Mouse (Mus musculus) hindbrain, embryonic 16.5 days (tissue): Measurements from ENCODE around the gene 9230104L09Rik. TPM values are rescaled to one million over a fixed set of nuclear protein-coding genes. Genes with fewer than 3 reads are reported as not detected.

Experiments used
- ATAC-seq: fragments of 200-750 bp; cut with Nextera tagmentation; 2 replicates; pipeline ENCODE4 v1.8.0; 2017; ENCODE audit warnings: moderate TSS enrichment, moderate library complexity
- H3K27ac ChIP-seq: fragments of 300-500 bp; sonication (generic); 2 replicates; pipeline ENCODE4 v1.5.1; 2014; ENCODE audit warnings: low read depth, mild to moderate bottlenecking, control low read depth, low read length, moderate library complexity
- H3K27me3 ChIP-seq: fragments of 300-500 bp; sonication (generic); replicated peaks from 2 replicates; pipeline ENCODE4 v1.6.1; 2014; ENCODE audit warnings: low read length; ENCODE audit not compliant: control insufficient read depth, insufficient read depth
- H3K36me3 ChIP-seq: fragments of 300-500 bp; sonication (generic); 2 replicates; pipeline ENCODE4 v1.6.1; 2014; ENCODE audit warnings: mild to moderate bottlenecking, low read length, moderate library complexity, mixed read lengths; ENCODE audit not compliant: control insufficient read depth, insufficient read depth
- H3K4me1 ChIP-seq: fragments of 300-500 bp; sonication (generic); 2 replicates; pipeline ENCODE4 v1.6.1; 2014; ENCODE audit warnings: low read depth, low read length; ENCODE audit not compliant: control insufficient read depth, insufficient read depth
- H3K4me2 ChIP-seq: fragments of 300-500 bp; sonication (generic); 2 replicates; pipeline ENCODE4 v1.6.1; 2014; ENCODE audit warnings: mild to moderate bottlenecking, low read length, control low read depth, moderate library complexity
- H3K4me3 ChIP-seq: fragments of 300-500 bp; sonication (generic); 2 replicates; pipeline ENCODE4 v1.5.1; 2014; ENCODE audit warnings: mild to moderate bottlenecking, low read length, control low read depth, moderate library complexity
- H3K9ac ChIP-seq: fragments of 300-500 bp; sonication (generic); 2 replicates; pipeline ENCODE4 v1.6.1; 2014; ENCODE audit warnings: low read depth, mild to moderate bottlenecking, control low read depth, low read length, moderate library complexity
- H3K9me3 ChIP-seq: fragments of 300-500 bp; sonication (generic); 2 replicates; pipeline ENCODE4 v1.6.1; 2014; ENCODE audit warnings: mild to moderate bottlenecking, low read length, moderate library complexity; ENCODE audit not compliant: control insufficient read depth
- WGBS: fragments of 180-500 bp; shearing (Covaris S2); extraction: QIAGEN DNeasy Blood & Tissue Kit; methylation state at CpG from one replicate; pipeline ENCODE4 v1.1.7; 2014; 5-methylcytosine and 5-hydroxymethylcytosine counted together
- polyA plus RNA-seq: library from polyadenylated mRNA; unstranded; fragments of >200 nt; fragmentation: Nextera tagmentation; extraction: Ambion mirVana; gene quantifications from 2 replicates; pipeline ENCODE4 v1.2.1, GENCODE M21; 2015

The 9230104L09Rik gene
- polyA plus RNA-seq, 1 experiment from 2014 or later = not detected

GRCm38 (mm10) chr2:148861693-148862092 is 3.1 kb downstream of the 9230104L09Rik start:
- no peak overlapping the region for H3K9ac ChIP-seq
- ATAC-seq = no peak
- H3K4me1 ChIP-seq = no peaks in the 10 kb centered on the region
- H3K36me3 ChIP-seq = no peaks in the 10 kb centered on the region
- H3K4me2 ChIP-seq = no peak overlapping the region
- H3K27me3 ChIP-seq = no peaks in the 10 kb centered on the region
- H3K27ac ChIP-seq = no peak overlapping the region
- no peak overlapping the region for H3K4me3 ChIP-seq
- H3K9me3 ChIP-seq = no peaks in the 10 kb centered on the region

DNA sequence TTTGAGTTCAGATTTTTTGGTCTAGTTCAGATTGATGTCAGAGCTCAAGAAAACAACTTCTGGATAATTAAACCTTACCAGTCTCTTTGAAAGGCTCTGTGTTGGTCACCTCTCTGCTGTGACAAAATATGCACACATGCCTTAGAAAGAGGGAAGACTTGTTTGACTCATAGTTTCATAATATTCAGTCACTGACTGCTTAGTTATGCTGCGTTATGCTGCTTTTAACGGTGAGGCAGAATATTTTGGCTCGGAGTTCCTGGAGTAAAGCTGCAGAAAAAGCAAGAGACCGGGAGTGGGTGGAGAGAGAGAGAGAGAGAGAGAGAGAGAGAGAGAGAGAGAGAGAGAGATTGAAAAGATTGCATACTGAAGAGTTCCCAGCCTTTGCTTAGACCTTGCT is 3.8 kb downstream of the 9230104L09Rik start:
- H3K27ac ChIP-seq = no peak overlapping the region
- no peaks in the 10 kb centered on the region for H3K9me3 ChIP-seq
- H3K36me3 ChIP-seq = no peaks in the 10 kb centered on the region
- no peak overlapping the region for H3K4me3 ChIP-seq
- no peak for ATAC-seq
- no peak overlapping the region for H3K4me2 ChIP-seq
- WGBS = 85% methylated on average over 4 of the region's 4 CpGs
- H3K9ac ChIP-seq = no peak overlapping the region
- no peaks in the 10 kb centered on the region for H3K27me3 ChIP-seq
- H3K4me1 ChIP-seq = no peaks in the 10 kb centered on the region

DNA sequence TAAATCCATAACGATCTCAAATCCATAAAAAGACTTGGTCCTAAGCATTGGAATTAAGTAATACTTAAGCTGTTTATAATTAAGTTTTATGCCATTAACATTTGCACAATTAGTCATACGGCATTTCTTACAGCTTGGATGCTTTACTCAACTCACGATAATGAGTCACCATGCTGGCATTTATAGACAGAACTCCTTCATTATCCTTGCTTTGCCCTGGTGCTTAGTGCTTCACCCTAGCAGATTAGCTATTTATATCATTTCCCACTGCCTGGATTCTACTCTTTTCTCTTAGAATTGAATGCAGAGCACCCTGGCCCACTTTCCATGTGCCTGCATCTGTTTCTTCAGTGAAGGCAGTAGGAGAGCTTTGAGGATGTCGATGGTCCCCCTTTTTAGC is 7.3 kb downstream of the 9230104L09Rik start:
- Histone ChIP-seq H3K4me3 (no peak overlapping the region), H3K4me1 (no peaks in the 10 kb centered on the region), H3K27ac (no peak overlapping the region), H3K9me3 (no peaks in the 10 kb centered on the region), H3K36me3 (no peaks in the 10 kb centered on the region), H3K4me2 (no peak overlapping the region), H3K27me3 (no peaks in the 10 kb centered on the region), H3K9ac (no peak overlapping the region)
- ATAC-seq = no peak
- WGBS = 77% methylated on average over 4 of the region's 4 CpGs

GRCm38 (mm10) chr2:148856630-148857400 is 8.0 kb downstream of the 9230104L09Rik start:
- H3K4me2 ChIP-seq = no peak overlapping the region
- H3K27ac ChIP-seq = no peak overlapping the region
- WGBS = 78% methylated on average over 8 of the region's 8 CpGs
- no peaks in the 10 kb centered on the region for H3K9me3 ChIP-seq
- no peak overlapping the region for H3K9ac ChIP-seq
- ATAC-seq = no peak
- H3K36me3 ChIP-seq = no peaks in the 10 kb centered on the region
- no peaks in the 10 kb centered on the region for H3K4me1 ChIP-seq
- H3K27me3 ChIP-seq = no peaks in the 10 kb centered on the region
- H3K4me3 ChIP-seq = no peak overlapping the region

DNA sequence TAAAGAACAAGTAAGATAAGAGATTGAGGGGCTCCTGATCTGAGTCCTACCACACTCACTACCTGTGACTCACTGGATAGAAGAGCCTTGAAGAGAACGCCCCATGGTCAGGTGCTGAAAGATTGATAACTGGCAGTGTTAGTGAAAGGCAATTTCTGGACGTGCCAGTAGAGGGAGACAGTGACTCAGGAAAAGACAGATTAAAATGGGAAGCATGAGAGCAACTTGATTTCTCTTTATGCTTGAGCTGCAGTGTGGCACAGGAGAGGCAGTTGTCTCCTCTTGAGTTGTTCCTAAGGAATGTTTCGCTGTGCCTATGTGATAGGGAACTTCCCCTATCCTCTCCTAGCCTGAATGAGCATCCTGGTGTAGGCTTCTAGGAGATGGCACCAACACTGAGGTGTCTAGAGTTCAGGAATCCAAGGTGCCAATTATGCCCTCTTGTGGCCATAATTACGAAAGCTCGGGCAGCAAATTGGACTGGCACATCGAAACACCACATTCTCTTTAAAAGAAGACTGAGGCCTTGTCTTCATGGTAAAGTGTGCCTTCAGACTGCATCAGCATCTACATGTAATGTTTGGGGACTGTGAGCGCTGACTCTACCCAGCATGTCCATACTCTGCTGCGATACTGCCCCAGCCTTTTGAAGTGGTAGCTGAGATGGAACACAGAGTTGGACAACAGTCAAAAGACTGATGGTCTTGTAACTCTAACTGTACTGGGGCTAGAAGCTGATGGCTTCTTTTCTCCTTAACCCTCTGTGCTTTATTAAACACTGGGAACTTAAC is 13.5 kb downstream of the 9230104L09Rik start:
- no peak overlapping the region for H3K27ac ChIP-seq
- no peaks in the 10 kb centered on the region for H3K27me3 ChIP-seq
- H3K4me2 ChIP-seq = no peak overlapping the region; the same call in 1 of the 2 replicates
- no peaks in the 10 kb centered on the region for H3K36me3 ChIP-seq
- WGBS = 48% methylated on average over 8 of the region's 8 CpGs
- peak; percentile 85 for ATAC-seq
- no peak overlapping the region for H3K4me3 ChIP-seq
- H3K9me3 ChIP-seq = no peaks in the 10 kb centered on the region
- H3K9ac ChIP-seq = no peak overlapping the region
- no peaks in the 10 kb centered on the region for H3K4me1 ChIP-seq

DNA sequence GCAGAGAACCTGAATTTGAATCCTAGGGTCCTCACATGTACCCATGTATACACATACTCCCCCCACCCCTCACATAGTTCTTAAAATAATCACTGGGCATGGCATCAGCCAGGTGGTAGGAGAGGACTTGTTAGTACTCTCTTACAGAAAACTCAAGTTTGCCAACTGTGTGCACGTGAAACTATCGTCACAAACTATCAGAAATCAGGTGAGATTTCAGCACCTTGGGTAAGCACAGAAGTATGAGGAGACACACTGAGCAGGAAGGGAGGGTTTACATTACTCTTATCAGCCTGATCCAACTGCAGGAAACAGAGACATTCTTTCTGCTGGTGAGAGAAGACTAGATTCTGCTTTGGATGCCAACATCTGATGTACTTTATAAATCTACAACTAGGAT is 25.6 kb downstream of the 9230104L09Rik start:
- Histone ChIP-seq H3K27ac (no peak overlapping the region), H3K4me2 (no peak overlapping the region), H3K9me3 (no peaks in the 10 kb centered on the region), H3K27me3 (no peaks in the 10 kb centered on the region), H3K36me3 (no peaks in the 10 kb centered on the region), H3K9ac (no peak overlapping the region), H3K4me3 (no peak overlapping the region), H3K4me1 (no peaks in the 10 kb centered on the region)
- no peak for ATAC-seq
- 91% methylated on average over 2 of the region's 2 CpGs for WGBS

- no peaks in the 10 kb centered on the region for H3K36me3 ChIP-seq
- no peak overlapping the region for H3K27ac ChIP-seq
- H3K4me1 ChIP-seq = no peaks in the 10 kb centered on the region
- H3K4me2 ChIP-seq = no peak overlapping the region
- H3K9ac ChIP-seq = no peak overlapping the region
- 88% methylated on average over 5 of the region's 5 CpGs for WGBS
- H3K27me3 ChIP-seq = no peaks in the 10 kb centered on the region
- H3K9me3 ChIP-seq = no peaks in the 10 kb centered on the region
- H3K4me3 ChIP-seq = no peak overlapping the region
- ATAC-seq = no peak
These were observed 26.6 kb downstream of the 9230104L09Rik start for GRCm38 (mm10) chr2:148838075-148838777.

DNA sequence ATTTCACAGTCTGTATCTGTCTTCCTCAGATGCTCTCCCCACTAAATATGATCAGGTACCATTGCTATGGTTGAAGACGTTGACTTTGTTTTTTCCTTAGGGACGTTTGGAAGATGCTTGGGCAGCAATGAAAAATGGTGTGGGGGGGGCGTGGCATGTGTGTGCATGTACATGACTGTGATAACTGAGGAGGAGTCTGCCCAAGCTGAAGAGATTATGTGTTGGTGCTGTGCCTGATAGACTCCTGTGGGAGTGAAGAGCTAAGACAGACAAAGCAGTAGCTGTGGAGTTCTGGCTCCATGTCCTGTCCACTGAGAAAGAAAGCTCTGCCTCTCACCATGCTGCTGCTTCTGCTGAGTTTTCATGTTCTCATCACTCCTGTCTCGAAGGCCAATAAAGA is 29.9 kb downstream of the 9230104L09Rik start, which contains the start of gene Cst9:
Cst9 (plus strand) TSS at position 236 of the 400 bp plus-strand sequence.
- 71% methylated on average over 4 of the region's 4 CpGs for WGBS
- no peaks in the 10 kb centered on the region for H3K4me1 ChIP-seq
- H3K27me3 ChIP-seq = no peaks in the 10 kb centered on the region
- H3K4me2 ChIP-seq = no peak within 1 kb of the TSS
- ATAC-seq = no peak
- no peak within 1 kb of the TSS for H3K9ac ChIP-seq
- no peak within 1 kb of the TSS for H3K27ac ChIP-seq
- no peaks in the 10 kb centered on the region for H3K9me3 ChIP-seq
- no peak within 1 kb of the TSS for H3K4me3 ChIP-seq
- no peaks in the 10 kb centered on the region for H3K36me3 ChIP-seq

GRCm38 (mm10) chr2:148825986-148826385 is 38.9 kb downstream of the 9230104L09Rik start:
- ATAC-seq = no peak
- H3K27me3 ChIP-seq = no peaks in the 10 kb centered on the region
- H3K9me3 ChIP-seq = no peaks in the 10 kb centered on the region
- no peak overlapping the region for H3K4me3 ChIP-seq
- WGBS = 87% methylated on average over 1 of the region's 1 CpGs
- H3K4me1 ChIP-seq = no peaks in the 10 kb centered on the region
- H3K9ac ChIP-seq = no peak overlapping the region
- H3K36me3 ChIP-seq = no peaks in the 10 kb centered on the region
- H3K27ac ChIP-seq = no peak overlapping the region
- H3K4me2 ChIP-seq = no peak overlapping the region
